ENCODE assay signal across 8 mouse cellular contexts in genomic region chr7:142571458-142572220, GRCm38 (mm10). TPM values are rescaled to one million over a fixed set of nuclear protein-coding genes. Genes with fewer than 3 reads are reported as not detected.
DNase-seq lines count a peak whose midpoint lies in the region; ATAC-seq and TF ChIP-seq lines count a peak whose summit lies in the region.
"Had no signal": no experiment of that assay in that cellular context is flagged by ENCODE, and none has a peak within 500 bp of the region (broad histone marks: within the 10 kb centered on the region; RNA-seq: fewer than 3 reads in every experiment).

No protein-coding gene starts in this region.

- H3K9ac ChIP-seq in liver, adult 2 months (ENCODE audit: low read depth, low read length): no peak overlapping the region
- H3K9ac ChIP-seq in intestine, embryonic 15.5 days: peak overlapping the region; percentile 38
- H3K9ac ChIP-seq in neural tube, embryonic 13.5 days: no peak overlapping the region
- H3K9ac ChIP-seq in forebrain, embryonic 15.5 days (replicated peaks): no peak overlapping the region

- H3K4me3 ChIP-seq in liver, adult 2 months (ENCODE audit: insufficient read depth, low read depth, low read length): no peak overlapping the region
- H3K4me3 ChIP-seq in intestine, embryonic 15.5 days (replicated peaks): no peak overlapping the region
- no peak overlapping the region for H3K4me3 ChIP-seq in neural tube, embryonic 13.5 days
- no peak overlapping the region for H3K4me3 ChIP-seq in forebrain, embryonic 15.5 days

- ATAC-seq in granulocyte monocyte progenitor cell, adult 5-6 weeks (replicated peaks; ENCODE audit: poor library complexity, severe bottlenecking): peak; percentile 69
- ATAC-seq in intestine, embryonic 15.5 days: no peak
- no peak for ATAC-seq in neural tube, embryonic 13.5 days (ENCODE audit: low read depth)
- ATAC-seq in forebrain, embryonic 15.5 days (replicated peaks): no peak

- no peak for TF ChIP-seq CTCF in liver, adult 2 months (IDR thresholded peaks at IDR 0.05; ENCODE audit: low read depth, low read length)

- no peaks in the 10 kb centered on the region for H3K79me2 ChIP-seq in liver, adult 2 months (ENCODE audit: control insufficient read depth, insufficient read depth, low read length)

- H3K36me3 ChIP-seq in liver, adult 2 months (ENCODE audit: control insufficient read depth, insufficient read depth, low read length): no peaks in the 10 kb centered on the region
- no peaks in the 10 kb centered on the region for H3K36me3 ChIP-seq in intestine, embryonic 15.5 days
- no peaks in the 10 kb centered on the region for H3K36me3 ChIP-seq in neural tube, embryonic 13.5 days
- H3K36me3 ChIP-seq in forebrain, embryonic 15.5 days: no peaks in the 10 kb centered on the region

- H3K9me3 ChIP-seq in intestine, embryonic 15.5 days: no peaks in the 10 kb centered on the region
- H3K9me3 ChIP-seq in neural tube, embryonic 13.5 days: no peaks in the 10 kb centered on the region
- no peaks in the 10 kb centered on the region for H3K9me3 ChIP-seq in forebrain, embryonic 15.5 days

- 73% methylated on average over 16 of the region's 16 CpGs for WGBS in liver, adult 2 months
- WGBS in intestine, embryonic 15.5 days: 28% methylated on average over 16 of the region's 16 CpGs
- 68% methylated on average over 16 of the region's 16 CpGs for WGBS in neural tube, embryonic 13.5 days
- 75% methylated on average over 16 of the region's 16 CpGs for WGBS in forebrain, embryonic 15.5 days

- H3K27ac ChIP-seq in liver, adult 2 months (replicated peaks; ENCODE audit: insufficient read depth, low read depth, low read length): no peak overlapping the region
- H3K27ac ChIP-seq in intestine, embryonic 15.5 days: peak overlapping the region; percentile 85
- peak overlapping the region; percentile 49; the same call in 1 of the 2 replicates for H3K27ac ChIP-seq in neural tube, embryonic 13.5 days (replicated peaks)
- no peak overlapping the region for H3K27ac ChIP-seq in forebrain, embryonic 15.5 days (replicated peaks)

- TF ChIP-seq POLR2A in liver, adult 2 months (IDR thresholded peaks at IDR 0.05; ENCODE audit: extremely low read depth, insufficient read depth, low read length): no peak

- no peaks in the 10 kb centered on the region for H3K4me1 ChIP-seq in liver, adult 2 months (ENCODE audit: control insufficient read depth, insufficient read depth, low read length)
- peaks cover 68% of the 10 kb centered on the region for H3K4me1 ChIP-seq in intestine, embryonic 15.5 days (replicated peaks)
- H3K4me1 ChIP-seq in neural tube, embryonic 13.5 days (replicated peaks): peaks cover 62% of the 10 kb centered on the region
- 0 out of 2 replicates have a peak, but pooled peaks cover 4% of the 10 kb centered on the region for H3K4me1 ChIP-seq in forebrain, embryonic 15.5 days

- peak; percentile 12 for DNase-seq in liver, adult 2 months (ENCODE audit: extremely low read depth, low read depth, low spot score)
- no peak for DNase-seq in liver
- no peak for DNase-seq in adrenal gland, postnatal 14 days
- DNase-seq: kidney, postnatal 36 days had no signal

- H3K4me2 ChIP-seq in intestine, embryonic 15.5 days (replicated peaks): peak overlapping the region; percentile 28
- no peak overlapping the region for H3K4me2 ChIP-seq in neural tube, embryonic 13.5 days
- H3K4me2 ChIP-seq in forebrain, embryonic 15.5 days (replicated peaks): no peak overlapping the region

- no peaks in the 10 kb centered on the region for H3K27me3 ChIP-seq in liver, adult 2 months (ENCODE audit: control insufficient read depth, insufficient read depth, low read length)
- H3K27me3 ChIP-seq in intestine, embryonic 15.5 days (replicated peaks): no peaks in the 10 kb centered on the region
- no peaks in the 10 kb centered on the region for H3K27me3 ChIP-seq in neural tube, embryonic 13.5 days
- H3K27me3 ChIP-seq in forebrain, embryonic 15.5 days: no peaks in the 10 kb centered on the region

RNA-seq across cellular contexts. Expression of gene Mrpl23, which starts 39.2 kb away (rescaled TPM):
- total RNA-seq in liver, adult 2 months (2014; rRNA removed): 45.0 and 54.8 TPM in 2 replicates
- polyA plus RNA-seq in liver, adult 2 months (2012; rRNA removed): 7.6 and 9.0 TPM in 2 replicates
- 20.4 and 53.9 TPM in 2 replicates for total RNA-seq in granulocyte monocyte progenitor cell, adult 5-6 weeks (2014; fragmentation: Nextera tagmentation)
- total RNA-seq in granulocyte monocyte progenitor cell, adult 5-6 weeks (2017): 0.31 and 39.0 TPM in 2 replicates
- 44.9 and 57.4 TPM in 2 replicates for polyA plus RNA-seq in intestine, embryonic 15.5 days (2015; fragmentation: Nextera tagmentation; extraction: Ambion mirVana)
- polyA plus RNA-seq in neural tube, embryonic 13.5 days (2015; fragmentation: Nextera tagmentation; extraction: Ambion mirVana): 14.0 and 14.8 TPM in 2 replicates
- 20.1 and 22.4 TPM in 2 replicates for polyA plus RNA-seq in forebrain, embryonic 15.5 days (2015; fragmentation: Nextera tagmentation; extraction: Ambion mirVana)
- 13.3 and 17.9 TPM in 2 replicates for total RNA-seq in adrenal gland, postnatal 14 days (2021)

Comparison
In these comparisons a context has a peak if more than half of its experiments do, and no peak if none do; other contexts are left out.
1. H3K27ac ChIP-seq: peak in intestine, embryonic 15.5 days (single experiment) and neural tube, embryonic 13.5 days (single experiment); none in liver, adult 2 months (single experiment) and forebrain, embryonic 15.5 days (single experiment).